Mouse (Mus musculus) liver, postnatal 0 days (tissue): Measurements from ENCODE around the gene Nav2. TPM values are rescaled to one million over a fixed set of nuclear protein-coding genes. Genes with fewer than 3 reads are reported as not detected.

ENCODE experiments used
- ATAC-seq: fragments of 200-750 bp; cut with Nextera tagmentation; 2 replicates; pipeline ENCODE4 v1.8.0; 2017; ENCODE audit warnings: mild to moderate bottlenecking, moderate library complexity
- DNase-seq: peaks from one replicate; pipeline ENCODE4 v3.0.0-alpha.2; 2016
- H3K27ac ChIP-seq: fragments of 300-500 bp; sonication (generic); 2 replicates; pipeline ENCODE4 v1.5.1; 2014; ENCODE audit warnings: antibody characterized with exemption, moderate library complexity, mild to moderate bottlenecking, low read depth
- H3K27me3 ChIP-seq: fragments of 300-500 bp; sonication (generic); 2 replicates; pipeline ENCODE4 v1.6.1; 2014; ENCODE audit warnings: low read length, control low read depth, mixed read lengths; ENCODE audit not compliant: insufficient read depth
- H3K36me3 ChIP-seq: fragments of 300-500 bp; sonication (generic); replicated peaks from 2 replicates; pipeline ENCODE4 v1.6.1; 2014; ENCODE audit warnings: mild to moderate bottlenecking, control low read depth, low read length, moderate library complexity, mixed read lengths; ENCODE audit not compliant: insufficient read depth
- H3K4me1 ChIP-seq: fragments of 300-500 bp; sonication (generic); 2 replicates; pipeline ENCODE4 v1.6.1; 2014; ENCODE audit warnings: antibody characterized with exemption, mild to moderate bottlenecking, control low read depth; ENCODE audit not compliant: insufficient read depth
- H3K4me2 ChIP-seq: fragments of 300-500 bp; sonication (generic); 2 replicates; pipeline ENCODE4 v1.6.1; 2014; ENCODE audit warnings: low read depth, mild to moderate bottlenecking, low read length, moderate library complexity, mixed read lengths
- H3K4me3 ChIP-seq: fragments of 300-500 bp; sonication (generic); 2 replicates; pipeline ENCODE4 v1.5.1; 2014; ENCODE audit warnings: low read depth, low read length
- H3K9ac ChIP-seq: fragments of 300-500 bp; sonication (generic); replicated peaks from 2 replicates; pipeline ENCODE4 v1.6.1; 2014; ENCODE audit warnings: mild to moderate bottlenecking, moderate library complexity
- H3K9me3 ChIP-seq: fragments of 300-500 bp; sonication (generic); 2 replicates; pipeline ENCODE4 v1.6.1; 2016; ENCODE audit warnings: mild to moderate bottlenecking, control low read depth, low read length, mixed read lengths
- CTCF ChIP-seq: sonication (generic); IDR thresholded peaks from 2 replicates; pipeline ENCODE4 v1.5.1; 2016; ENCODE audit warnings: antibody characterized with exemption, low read depth
- EP300 ChIP-seq: IDR thresholded peaks from 2 replicates; pipeline ENCODE4 v1.6.1; 2016; ENCODE audit warnings: antibody characterized with exemption, low read depth, mild to moderate bottlenecking
- WGBS: fragments of 180-500 bp; shearing (Covaris S2); extraction: QIAGEN DNeasy Blood & Tissue Kit; methylation state at CpG from one replicate; pipeline ENCODE4 v1.1.7; 2014; ENCODE audit not compliant: insufficient replicate concordance; 5-methylcytosine and 5-hydroxymethylcytosine counted together
- polyA plus RNA-seq: library from polyadenylated mRNA; unstranded; fragments of >200 nt; fragmentation: Nextera tagmentation; extraction: Ambion mirVana; gene quantifications from 2 replicates; pipeline ENCODE4 v1.2.1, GENCODE M21; 2015

Nav2 gene
- polyA plus RNA-seq, 1 experiment from 2014 or later: 3.3 TPM

DNA sequence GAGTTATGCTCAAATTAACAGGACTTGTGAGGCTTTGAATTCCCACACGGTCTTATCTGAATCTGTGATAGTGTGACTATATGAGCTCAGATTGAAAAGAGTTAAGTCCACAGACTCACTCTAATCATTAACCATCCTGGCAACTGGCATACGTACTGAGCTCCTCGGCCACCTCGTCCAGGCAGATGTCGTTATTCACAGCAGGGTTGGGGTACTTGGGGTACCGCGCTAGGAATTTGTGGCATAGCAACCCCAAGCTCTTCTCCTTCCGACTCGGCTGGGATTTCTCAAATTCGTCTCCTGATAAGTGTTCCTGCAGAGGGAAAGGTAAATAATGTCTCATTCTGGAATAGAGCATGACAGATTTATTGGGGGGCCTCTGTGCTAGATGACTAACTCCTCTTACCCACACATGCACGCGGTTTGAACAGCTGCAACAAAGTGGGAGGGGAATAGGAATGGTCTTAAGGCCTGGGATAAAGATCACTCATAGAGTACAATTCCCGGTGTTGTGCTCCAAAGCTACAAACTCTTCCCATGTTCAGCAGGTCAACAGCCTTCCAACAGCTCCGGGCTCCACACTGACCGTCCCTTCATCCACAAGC, 30.6 kb upstream of the Nav2 start:
- ATAC-seq: no peak
- Histone ChIP-seq H3K27ac (no peak overlapping the region), H3K9ac (peak overlapping the region; percentile 34; the same call in 1 of the 2 replicates), H3K27me3 (no peaks in the 10 kb centered on the region), H3K4me2 (peak overlapping the region; percentile 69), H3K36me3 (peaks cover 55% of the 10 kb centered on the region), H3K9me3 (no peaks in the 10 kb centered on the region), H3K4me3 (peak overlapping the region; percentile 97; the same call in 1 of the 2 replicates), H3K4me1 (peaks cover 21% of the 10 kb centered on the region)
- 74% methylated on average over 15 of the region's 15 CpGs for WGBS
- no peak for DNase-seq
- no peak for TF ChIP-seq CTCF
- TF ChIP-seq EP300: no peak

DNA sequence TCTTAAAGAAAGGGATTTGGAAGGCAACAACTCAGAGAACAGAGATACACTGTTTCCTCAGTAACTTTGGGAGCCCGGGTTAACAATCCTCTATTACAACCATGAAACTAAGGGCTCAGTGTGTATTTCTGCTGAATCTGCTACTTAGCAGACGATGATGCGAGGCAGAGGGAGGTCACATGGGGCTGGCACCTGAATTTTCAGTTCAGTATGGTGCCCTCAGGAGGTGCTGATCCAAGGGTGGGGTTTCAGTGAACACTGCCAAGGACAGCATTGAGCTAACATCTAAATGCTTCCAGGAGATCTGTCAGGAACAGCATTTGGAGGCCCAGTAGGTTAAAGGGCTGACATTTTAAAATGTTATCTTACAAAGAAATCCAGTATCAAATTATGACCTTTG, 28.9 kb upstream of the Nav2 start:
- Histone ChIP-seq H3K27ac (no peak overlapping the region), H3K4me1 (peaks cover 21% of the 10 kb centered on the region), H3K9ac (peak overlapping the region; percentile 64), H3K27me3 (no peaks in the 10 kb centered on the region), H3K4me2 (peak overlapping the region; percentile 69), H3K36me3 (peaks cover 38% of the 10 kb centered on the region), H3K4me3 (peak overlapping the region; percentile 97), H3K9me3 (no peaks in the 10 kb centered on the region)
- ATAC-seq (no peak), DNase-seq (no peak)
- WGBS: 50% methylated on average over 3 of the region's 3 CpGs
- 0 out of 2 replicates have a peak, but pooled peaks have one; percentile 10 for TF ChIP-seq CTCF
- no peak for TF ChIP-seq EP300

DNA sequence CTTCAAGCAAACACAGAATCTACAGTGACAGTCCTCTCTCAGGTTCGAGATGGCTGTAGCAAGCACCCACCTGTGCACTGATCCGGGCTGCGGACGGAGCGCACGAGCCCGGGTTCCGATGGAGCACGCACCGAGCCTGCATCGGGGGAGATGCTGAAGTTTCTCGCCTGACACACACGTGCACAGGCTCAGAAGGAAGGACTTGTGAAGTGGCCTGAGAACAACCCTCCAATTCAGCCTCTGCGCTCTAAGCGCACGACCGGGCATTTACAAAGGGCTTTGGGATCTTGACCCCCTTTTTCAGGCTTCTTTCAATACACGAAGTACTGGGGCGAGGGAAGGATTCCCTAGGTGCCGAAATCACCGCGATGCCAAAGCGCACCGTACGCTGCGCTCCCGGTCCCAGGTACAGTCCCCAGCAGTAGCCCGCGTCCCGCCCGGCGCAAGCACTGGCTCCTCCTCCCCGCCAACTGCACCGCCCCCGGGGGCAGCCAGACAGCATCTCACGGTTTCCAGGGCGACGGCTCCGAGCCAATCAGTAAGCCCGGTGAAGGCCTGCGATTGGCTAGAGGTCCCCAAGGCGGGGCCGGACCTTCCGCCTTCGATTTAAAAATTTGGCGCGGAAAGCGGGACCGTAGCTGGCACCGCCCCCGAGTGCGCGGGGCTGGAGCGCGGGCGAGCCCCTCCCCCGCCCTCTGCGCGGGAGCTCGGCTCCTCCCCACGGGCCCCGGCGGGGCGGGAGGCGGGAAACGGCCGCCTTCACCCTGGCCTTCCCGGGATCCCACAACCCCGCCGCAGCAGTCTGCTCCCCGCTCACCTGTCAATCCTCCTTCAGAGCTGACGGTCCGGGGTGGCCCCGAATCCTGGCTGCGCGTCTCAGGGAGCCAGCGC, 27.7 kb upstream of the Nav2 start:
- WGBS: under 1% methylated on average over 72 of the region's 77 CpGs
- Histone ChIP-seq H3K27me3 (no peaks in the 10 kb centered on the region; the same call in 1 of the 2 replicates), H3K4me1 (peaks cover 21% of the 10 kb centered on the region)

DNA sequence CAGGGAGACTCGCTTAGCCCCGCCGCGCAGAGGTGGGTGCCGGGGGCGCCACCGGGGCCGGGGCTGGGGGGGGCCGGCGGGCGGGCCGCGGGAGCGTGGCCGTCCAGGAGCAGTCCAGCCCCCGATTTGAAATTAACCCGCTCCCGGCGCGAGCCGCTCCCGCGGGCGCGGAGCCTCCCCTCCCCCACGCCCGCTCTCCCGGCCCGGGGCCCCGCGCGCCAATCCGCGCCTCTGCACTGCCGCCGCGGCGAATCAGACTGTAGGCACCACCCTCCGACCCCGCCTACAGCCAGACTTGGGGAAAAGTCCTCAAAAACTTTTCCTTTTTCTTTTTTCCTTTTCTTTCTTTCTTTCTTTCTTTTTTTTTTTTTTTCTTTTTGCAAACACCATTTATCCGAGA, 27.0 kb upstream of the Nav2 start, which contains the start of gene E2f8:
E2f8 (minus strand) TSS at position 111 of the 400 bp plus-strand sequence.
- peak; percentile 78 for ATAC-seq

More for the DNA sequence above, 27.7 kb upstream of the Nav2 start:
- Histone ChIP-seq H3K4me2 (peak overlapping the region; percentile 98), H3K9me3 (no peaks in the 10 kb centered on the region), H3K4me3 (peak overlapping the region; percentile 97), H3K9ac (peak overlapping the region; percentile 97), H3K27ac (peak overlapping the region; percentile 93), H3K36me3 (peaks cover 25% of the 10 kb centered on the region)
- DNase-seq (peak; percentile 99), ATAC-seq (peak; percentile 92)
- no peak for TF ChIP-seq CTCF
- TF ChIP-seq EP300: peak; percentile 58; the same call in 1 of the 2 replicates

GRCm38 (mm10) chr7:48881971-48882609, 26.4 kb upstream of the Nav2 start:
- H3K9ac ChIP-seq: peak overlapping the region; percentile 97
- TF ChIP-seq EP300 (no peak), CTCF (no peak)
- H3K27ac ChIP-seq: peak overlapping the region; percentile 93
- no peaks in the 10 kb centered on the region; the same call in 1 of the 2 replicates for H3K27me3 ChIP-seq
- H3K4me2 ChIP-seq: peak overlapping the region; percentile 98
- peaks cover 17% of the 10 kb centered on the region for H3K36me3 ChIP-seq
- H3K4me3 ChIP-seq: peak overlapping the region; percentile 97
- ATAC-seq (no peak), DNase-seq (peak; percentile 63)
- WGBS: 1% methylated on average over 28 of the region's 28 CpGs
- peaks cover 21% of the 10 kb centered on the region for H3K4me1 ChIP-seq
- no peaks in the 10 kb centered on the region for H3K9me3 ChIP-seq

More for the DNA sequence above, 27.0 kb upstream of the Nav2 start, which contains the start of gene E2f8:
- Histone ChIP-seq H3K36me3 (peaks cover 22% of the 10 kb centered on the region), H3K27ac (peak within 1 kb of the TSS; percentile 93), H3K4me1 (peaks cover 21% of the 10 kb centered on the region), H3K9ac (peak within 1 kb of the TSS; percentile 97), H3K9me3 (no peaks in the 10 kb centered on the region), H3K4me2 (peak within 1 kb of the TSS; percentile 98), H3K4me3 (peak within 1 kb of the TSS; percentile 97), H3K27me3 (no peaks in the 10 kb centered on the region; the same call in 1 of the 2 replicates)
- TF ChIP-seq CTCF: no peak
- no peak for TF ChIP-seq EP300
- WGBS: 0% methylated on average over 27 of the region's 41 CpGs
- peak; percentile 89 for DNase-seq
